20 mouse cellular contexts compared by ENCODE assay signal in the genomic region with DNA sequence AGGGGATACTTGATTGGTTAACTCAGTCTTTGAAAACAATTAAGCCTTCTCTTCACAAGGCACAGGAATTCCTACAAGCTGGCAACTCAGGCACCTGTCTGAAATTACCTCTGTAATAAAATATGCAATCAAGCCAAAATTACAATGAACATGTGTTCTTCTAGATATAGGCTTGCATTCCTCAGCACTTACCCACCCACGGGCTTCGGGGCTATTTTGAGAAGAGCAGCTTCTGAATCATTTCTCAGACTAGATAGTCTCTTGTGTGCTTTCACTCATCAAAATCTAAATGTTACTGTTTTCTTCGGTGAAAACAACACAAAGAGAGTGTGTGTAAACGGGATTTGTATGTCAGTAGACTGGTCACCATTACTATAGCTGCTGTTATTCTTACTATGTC.
DNase-seq lines count a peak whose midpoint lies in the region; ATAC-seq and TF ChIP-seq lines count a peak whose summit lies in the region.
"Had no signal": no experiment of that assay in that cellular context is flagged by ENCODE, and none has a peak within 500 bp of the region (broad histone marks: within the 10 kb centered on the region; RNA-seq: fewer than 3 reads in every experiment).

No protein-coding gene starts in this region.

- no peaks in the 10 kb centered on the region for H3K27me3 ChIP-seq in forebrain, postnatal 0 days (ENCODE audit: insufficient read depth, low read length)
- H3K27me3 ChIP-seq in forebrain, embryonic 11.5 days (ENCODE audit: control insufficient read depth, insufficient read depth, low read length), result no peaks in the 10 kb centered on the region
- H3K27me3 ChIP-seq in hindbrain, embryonic 16.5 days (replicated peaks; ENCODE audit: control insufficient read depth, insufficient read depth, low read length), result no peaks in the 10 kb centered on the region
- no peaks in the 10 kb centered on the region for H3K27me3 ChIP-seq in intestine, postnatal 0 days (replicated peaks; ENCODE audit: control insufficient read depth, insufficient read depth, low read length)
- H3K27me3 ChIP-seq: embryonic facial prominence, embryonic 15.5 days; neural tube, embryonic 12.5 days had no signal

- no peaks in the 10 kb centered on the region for H3K4me1 ChIP-seq in forebrain, postnatal 0 days (ENCODE audit: insufficient read depth)
- H3K4me1 ChIP-seq in forebrain, embryonic 11.5 days (replicated peaks; ENCODE audit: control insufficient read depth, insufficient read depth, low read length), result no peaks in the 10 kb centered on the region
- no peaks in the 10 kb centered on the region for H3K4me1 ChIP-seq in hindbrain, embryonic 16.5 days (ENCODE audit: control insufficient read depth, insufficient read depth, low read depth, low read length)
- H3K4me1 ChIP-seq in intestine, postnatal 0 days (replicated peaks; ENCODE audit: control insufficient read depth, insufficient read depth, low read length), result no peaks in the 10 kb centered on the region
- H3K4me1 ChIP-seq: embryonic facial prominence, embryonic 15.5 days; forebrain, embryonic 10.5 days; hindbrain, embryonic 10.5 days; neural tube, embryonic 12.5 days had no signal

- WGBS in forebrain, postnatal 0 days, result 71% methylated on average over 4 of the region's 4 CpGs
- WGBS in forebrain, embryonic 11.5 days, result 85% methylated on average over 4 of the region's 4 CpGs
- WGBS in hindbrain, embryonic 16.5 days, result 74% methylated on average over 4 of the region's 4 CpGs
- WGBS in intestine, postnatal 0 days, result 69% methylated on average over 4 of the region's 4 CpGs

- H3K27ac ChIP-seq in forebrain, postnatal 0 days (ENCODE audit: low read depth, low read length), result no peak overlapping the region
- no peak overlapping the region for H3K27ac ChIP-seq in forebrain, embryonic 11.5 days (ENCODE audit: low read depth, low read length)
- no peak overlapping the region for H3K27ac ChIP-seq in hindbrain, embryonic 16.5 days (ENCODE audit: low read depth, low read length)
- H3K27ac ChIP-seq in intestine, postnatal 0 days (ENCODE audit: low read depth, low read length), result no peak overlapping the region
- H3K27ac ChIP-seq: embryonic facial prominence, embryonic 15.5 days; forebrain, embryonic 10.5 days; gastrocnemius, adult 2 months; hindbrain, embryonic 10.5 days; kidney, postnatal 0 days; layer of hippocampus, adult 2 months; neural tube, embryonic 12.5 days had no signal

- H3K9me3 ChIP-seq in forebrain, postnatal 0 days (ENCODE audit: low read length), result no peaks in the 10 kb centered on the region
- no peaks in the 10 kb centered on the region for H3K9me3 ChIP-seq in forebrain, embryonic 11.5 days (ENCODE audit: control insufficient read depth, low read length)
- H3K9me3 ChIP-seq in hindbrain, embryonic 16.5 days (ENCODE audit: control insufficient read depth, low read length), result no peaks in the 10 kb centered on the region
- no peaks in the 10 kb centered on the region for H3K9me3 ChIP-seq in intestine, postnatal 0 days (ENCODE audit: control insufficient read depth)
- H3K9me3 ChIP-seq: embryonic facial prominence, embryonic 15.5 days; forebrain, embryonic 10.5 days; hindbrain, embryonic 10.5 days; neural tube, embryonic 12.5 days had no signal

- H3K4me3 ChIP-seq in forebrain, postnatal 0 days (ENCODE audit: low read depth, low read length), result no peak overlapping the region
- no peak overlapping the region for H3K4me3 ChIP-seq in forebrain, embryonic 11.5 days (ENCODE audit: low read depth, low read length)
- H3K4me3 ChIP-seq in hindbrain, embryonic 16.5 days (ENCODE audit: low read length), result no peak overlapping the region
- no peak overlapping the region for H3K4me3 ChIP-seq in intestine, postnatal 0 days (ENCODE audit: low read depth, low read length)
- H3K4me3 ChIP-seq: embryonic facial prominence, embryonic 15.5 days; forebrain, embryonic 10.5 days; gastrocnemius, adult 2 months; hindbrain, embryonic 10.5 days; layer of hippocampus, adult 2 months; neural tube, embryonic 12.5 days had no signal

- no peak overlapping the region for H3K9ac ChIP-seq in forebrain, postnatal 0 days
- no peak overlapping the region for H3K9ac ChIP-seq in forebrain, embryonic 11.5 days (ENCODE audit: low read length)
- H3K9ac ChIP-seq in hindbrain, embryonic 16.5 days (ENCODE audit: low read depth, low read length), result no peak overlapping the region
- H3K9ac ChIP-seq in intestine, postnatal 0 days (ENCODE audit: low read depth, low read length), result no peak overlapping the region
- H3K9ac ChIP-seq: embryonic facial prominence, embryonic 15.5 days; neural tube, embryonic 12.5 days had no signal

- ATAC-seq in forebrain, postnatal 0 days, result no peak
- no peak for ATAC-seq in forebrain, embryonic 11.5 days (replicated peaks; ENCODE audit: low FRiP score)
- no peak for ATAC-seq in hindbrain, embryonic 16.5 days
- ATAC-seq in intestine, postnatal 0 days, result no peak
- ATAC-seq: inflammation-experienced regulatory T-cells, adult 6 months had no signal

- intact Hi-C loops in left cerebral cortex, postnatal 10 days (cut with DNase I), result no loop called here

- TF ChIP-seq CTCF in forebrain, postnatal 0 days (IDR thresholded peaks at IDR 0.05; ENCODE audit: low read depth), result no peak
- no peak for TF ChIP-seq CTCF in intestine, postnatal 0 days (IDR thresholded peaks at IDR 0.05; ENCODE audit: low read depth)

- H3K36me3 ChIP-seq in forebrain, postnatal 0 days (ENCODE audit: insufficient read depth), result no peaks in the 10 kb centered on the region
- H3K36me3 ChIP-seq in forebrain, embryonic 11.5 days (ENCODE audit: control insufficient read depth, insufficient read depth, low read length), result no peaks in the 10 kb centered on the region
- H3K36me3 ChIP-seq in hindbrain, embryonic 16.5 days (ENCODE audit: control insufficient read depth, insufficient read depth, low read length), result no peaks in the 10 kb centered on the region
- H3K36me3 ChIP-seq in intestine, postnatal 0 days (ENCODE audit: control insufficient read depth, insufficient read depth), result no peaks in the 10 kb centered on the region
- H3K36me3 ChIP-seq: embryonic facial prominence, embryonic 15.5 days; forebrain, embryonic 10.5 days; hindbrain, embryonic 10.5 days; neural tube, embryonic 12.5 days had no signal

- DNase-seq in forebrain, postnatal 0 days, result peak; percentile 16
- no peak for DNase-seq in forebrain, embryonic 11.5 days (ENCODE audit: low spot score)
- peak; percentile 81 to 89 for DNase-seq in frontal cortex, adult 2 months (ENCODE audit: extremely low spot score in 1 of 2, low spot score in 1 of 2)
- DNase-seq in left cerebral cortex, postnatal 10 days (ENCODE audit: extremely low spot score in 1 of 2, low spot score in 2 of 2), result peak; percentile 29 to 34
- DNase-seq in right cerebral cortex, postnatal 14 days, result peak; percentile 67
- no peak for DNase-seq in thymus, postnatal 4 days
- DNase-seq: cerebellum, postnatal 10 days; embryo, embryonic 11 days; gastrocnemius, adult 2 months; lung, postnatal 10 days; thymus, postnatal 25 days had no signal

- H3K4me2 ChIP-seq in forebrain, postnatal 0 days (ENCODE audit: low read depth), result no peak overlapping the region
- H3K4me2 ChIP-seq in forebrain, embryonic 11.5 days (ENCODE audit: low read depth, low read length, severe bottlenecking), result no peak overlapping the region
- no peak overlapping the region for H3K4me2 ChIP-seq in hindbrain, embryonic 16.5 days (ENCODE audit: low read length)
- H3K4me2 ChIP-seq in intestine, postnatal 0 days (replicated peaks; ENCODE audit: low read depth), result no peak overlapping the region
- H3K4me2 ChIP-seq: embryonic facial prominence, embryonic 15.5 days; neural tube, embryonic 12.5 days had no signal

Comparison
In these comparisons a context has a peak if more than half of its experiments do, and no peak if none do; other contexts are left out.
1. DNase-seq: peak in forebrain, postnatal 0 days (single experiment), frontal cortex, adult 2 months (2 of 2), left cerebral cortex, postnatal 10 days (2 of 2) and right cerebral cortex, postnatal 14 days (single experiment); none in forebrain, embryonic 11.5 days (single experiment) and thymus, postnatal 4 days (single experiment).